Comparison of ENCODE assay signal across 27 mouse cellular contexts in genomic region chrX:13398466-13398865, GRCm38 (mm10).
DNase-seq lines count a peak whose midpoint lies in the region; ATAC-seq and TF ChIP-seq lines count a peak whose summit lies in the region.
"Had no signal": no experiment of that assay in that cellular context is flagged by ENCODE, and none has a peak within 500 bp of the region (broad histone marks: within the 10 kb centered on the region; RNA-seq: fewer than 3 reads in every experiment).

No protein-coding gene starts in this region.

- H3K4me2 ChIP-seq in forebrain, embryonic 14.5 days (ENCODE audit: low read length) = no peak overlapping the region
- no peak overlapping the region for H3K4me2 ChIP-seq in forebrain, embryonic 16.5 days (ENCODE audit: low read length)
- H3K4me2 ChIP-seq: forebrain, embryonic 15.5 days; intestine, embryonic 15.5 days; limb, embryonic 15.5 days; lung, embryonic 14.5 days; midbrain, embryonic 13.5 days; neural tube, embryonic 13.5 days; stomach, embryonic 15.5 days had no signal

- H3K36me3 ChIP-seq in forebrain, embryonic 14.5 days (ENCODE audit: control insufficient read depth, insufficient read depth, low read length) = no peaks in the 10 kb centered on the region
- H3K36me3 ChIP-seq in forebrain, embryonic 16.5 days (ENCODE audit: control insufficient read depth, insufficient read depth) = no peaks in the 10 kb centered on the region
- H3K36me3 ChIP-seq: forebrain, embryonic 15.5 days; heart, embryonic 10.5 days; hindbrain, embryonic 10.5 days; intestine, embryonic 15.5 days; limb, embryonic 15.5 days; midbrain, embryonic 13.5 days; neural tube, embryonic 13.5 days; stomach, embryonic 15.5 days had no signal

- H3K27ac ChIP-seq in forebrain, embryonic 14.5 days (ENCODE audit: low read depth, low read length) = no peak overlapping the region
- no peak overlapping the region for H3K27ac ChIP-seq in forebrain, embryonic 16.5 days (ENCODE audit: low read length)
- H3K27ac ChIP-seq in embryonic fibroblast, embryonic 13.5 days (ENCODE audit: insufficient read depth, low read length) = peak overlapping the region; percentile 73; the same call in 1 of the 2 replicates
- H3K27ac ChIP-seq: forebrain, embryonic 15.5 days; heart, embryonic 10.5 days; hindbrain, embryonic 10.5 days; intestine, embryonic 15.5 days; layer of hippocampus, adult 2 months; left cerebral cortex, adult 2 months; limb, embryonic 15.5 days; liver, embryonic 14.5 days; midbrain, embryonic 13.5 days; neural tube, embryonic 13.5 days; stomach, embryonic 15.5 days had no signal

- no peak overlapping the region for H3K9ac ChIP-seq in forebrain, embryonic 14.5 days (ENCODE audit: low read length)
- H3K9ac ChIP-seq in forebrain, embryonic 16.5 days (replicated peaks; ENCODE audit: low read depth, low read length) = no peak overlapping the region
- H3K9ac ChIP-seq: forebrain, embryonic 15.5 days; intestine, embryonic 15.5 days; limb, embryonic 15.5 days; liver, embryonic 14.5 days; lung, embryonic 14.5 days; midbrain, embryonic 13.5 days; neural tube, embryonic 13.5 days; stomach, embryonic 15.5 days had no signal

- intact Hi-C loops in left cerebral cortex, postnatal 10 days (cut with DNase I) = no loop called here

- peak; percentile 0 for DNase-seq in forebrain, embryonic 14.5 days (ENCODE audit: low spot score)
- DNase-seq in Muller cell, postnatal 12 days (ENCODE audit: inconsistent ontology term) = peak; percentile 83
- peak; percentile 15 for DNase-seq in adrenal gland, postnatal 10 days
- no peak for DNase-seq in left cerebral cortex, postnatal 10 days (ENCODE audit: extremely low spot score in 1 of 2, low spot score in 2 of 2)
- DNase-seq in right cerebral cortex, postnatal 4 days = no peak
- DNase-seq: cerebellum, adult 8-10 months; gastrocnemius, postnatal 10 days; kidney, adult 9 months; kidney, postnatal 25 days; left cerebral cortex, postnatal 4 days; lung, embryonic 14.5 days; right cerebral cortex, adult 18-20 months; thymus, postnatal 25 days had no signal

- H3K9me3 ChIP-seq in forebrain, embryonic 14.5 days (replicated peaks; ENCODE audit: control insufficient read depth, low read length) = no peaks in the 10 kb centered on the region
- no peaks in the 10 kb centered on the region for H3K9me3 ChIP-seq in forebrain, embryonic 16.5 days (ENCODE audit: control insufficient read depth, low read length)
- H3K9me3 ChIP-seq: forebrain, embryonic 15.5 days; heart, embryonic 10.5 days; hindbrain, embryonic 10.5 days; intestine, embryonic 15.5 days; limb, embryonic 15.5 days; midbrain, embryonic 13.5 days; stomach, embryonic 15.5 days had no signal

- no peak for ATAC-seq in forebrain, embryonic 14.5 days
- ATAC-seq in forebrain, embryonic 16.5 days = no peak
- ATAC-seq: forebrain, embryonic 15.5 days; hindbrain, embryonic 16.5 days; intestine, embryonic 15.5 days; midbrain, embryonic 13.5 days had no signal

- no peaks in the 10 kb centered on the region for H3K27me3 ChIP-seq in forebrain, embryonic 14.5 days (replicated peaks; ENCODE audit: control insufficient read depth, insufficient read depth, low read length)
- no peaks in the 10 kb centered on the region for H3K27me3 ChIP-seq in forebrain, embryonic 16.5 days (replicated peaks; ENCODE audit: control insufficient read depth, insufficient read depth, low read length)
- H3K27me3 ChIP-seq: forebrain, embryonic 15.5 days; intestine, embryonic 15.5 days; limb, embryonic 15.5 days; midbrain, embryonic 13.5 days; stomach, embryonic 15.5 days had no signal

- TF ChIP-seq POLR2A in embryonic fibroblast, embryonic 13.5 days (IDR thresholded peaks at IDR 0.05; ENCODE audit: low read depth, low read length) = no peak

- no peak overlapping the region for H3K4me3 ChIP-seq in forebrain, embryonic 14.5 days (ENCODE audit: low read depth, low read length)
- H3K4me3 ChIP-seq in forebrain, embryonic 16.5 days (replicated peaks; ENCODE audit: low read length) = no peak overlapping the region
- no peak overlapping the region for H3K4me3 ChIP-seq in embryonic fibroblast, embryonic 13.5 days (ENCODE audit: insufficient read depth, low read length)
- H3K4me3 ChIP-seq: forebrain, embryonic 15.5 days; heart, embryonic 10.5 days; hindbrain, embryonic 10.5 days; intestine, embryonic 15.5 days; layer of hippocampus, adult 2 months; left cerebral cortex, adult 2 months; limb, embryonic 15.5 days; midbrain, embryonic 13.5 days; neural tube, embryonic 13.5 days; stomach, embryonic 15.5 days had no signal

- TF ChIP-seq CTCF in embryonic fibroblast, embryonic 13.5 days (IDR thresholded peaks at IDR 0.05; ENCODE audit: borderline replicate concordance, insufficient read depth, low read length) = no peak

- H3K4me1 ChIP-seq in forebrain, embryonic 14.5 days (ENCODE audit: control insufficient read depth, insufficient read depth, low read length) = no peaks in the 10 kb centered on the region
- no peaks in the 10 kb centered on the region for H3K4me1 ChIP-seq in forebrain, embryonic 16.5 days (replicated peaks; ENCODE audit: control insufficient read depth, insufficient read depth, low read length)
- H3K4me1 ChIP-seq in embryonic fibroblast, embryonic 13.5 days (ENCODE audit: control insufficient read depth, insufficient read depth, low read length) = no peaks in the 10 kb centered on the region
- H3K4me1 ChIP-seq: forebrain, embryonic 15.5 days; heart, embryonic 10.5 days; hindbrain, embryonic 10.5 days; intestine, embryonic 15.5 days; limb, embryonic 15.5 days; midbrain, embryonic 13.5 days; neural tube, embryonic 13.5 days; stomach, embryonic 15.5 days had no signal

Comparison
In these comparisons a context has a peak if more than half of its experiments do, and no peak if none do; other contexts are left out.
1. DNase-seq: peak in forebrain, embryonic 14.5 days (single experiment), Muller cell, postnatal 12 days (single experiment) and adrenal gland, postnatal 10 days (single experiment); none in left cerebral cortex, postnatal 10 days (0 of 2) and right cerebral cortex, postnatal 4 days (single experiment).